Mouse (Mus musculus): Measurements from ENCODE around the gene Pif1. TPM values are rescaled to one million over a fixed set of nuclear protein-coding genes. Genes with fewer than 3 reads are reported as not detected.

The Pif1 gene
- polyA plus RNA-seq (2012; rRNA removed) = 2.2 and 2.4 TPM in 2 replicates

GRCm38 (mm10) chr9:65586406-65587269 lies at the start of gene Pif1:
Gene Pif1, plus strand, starts transcription at chr9:65587160.

GRCm38 (mm10) chr9:65579781-65580371 lies 7.1 kb upstream of the Pif1 start, which contains the start of gene Plekho2:
Gene Plekho2, minus strand, starts transcription at chr9:65580040.

GRCm38 (mm10) chr9:65629025-65629766 lies 42.2 kb downstream of the Pif1 start, which contains the start of gene Rbpms2:
Gene Rbpms2, plus strand, starts transcription at chr9:65629648.

Other genes with a start within 250 kb of the Pif1 start
- gene Pdcd7, start 241.1 kb upstream of the Pif1 start, polyA plus RNA-seq (2012; rRNA removed) = 14.4 and 15.0 TPM in 2 replicates
- 10.0 and 13.3 TPM in 2 replicates for gene Ubap1l, start 226.1 kb upstream of the Pif1 start, polyA plus RNA-seq (2012; rRNA removed)
- 0.71 and 0.73 TPM in 2 replicates for gene Kbtbd13, start 195.5 kb upstream of the Pif1 start, polyA plus RNA-seq (2012; rRNA removed)
- 6.5 and 7.2 TPM in 2 replicates for gene Rasl12, start 188.7 kb upstream of the Pif1 start, polyA plus RNA-seq (2012; rRNA removed)
- gene Slc51b, start 164.2 kb upstream of the Pif1 start, polyA plus RNA-seq (2012; rRNA removed) = not detected in 2 replicates
- 22.2 and 23.2 TPM in 2 replicates for gene Mtfmt, start 151.4 kb upstream of the Pif1 start, polyA plus RNA-seq (2012; rRNA removed)
- 45.7 and 50.9 TPM in 2 replicates for gene Spg21, start 126.2 kb upstream of the Pif1 start, polyA plus RNA-seq (2012; rRNA removed)
- gene Ankdd1a, start 67.0 kb upstream of the Pif1 start, polyA plus RNA-seq (2012; rRNA removed) = 2.4 and 2.9 TPM in 2 replicates
- 4.1 and 4.8 TPM in 2 replicates for gene Plekho2, start 7.1 kb upstream of the Pif1 start, polyA plus RNA-seq (2012; rRNA removed)
- gene Rbpms2, start 42.5 kb downstream of the Pif1 start, polyA plus RNA-seq (2012; rRNA removed) = 3.1 and 3.3 TPM in 2 replicates
- gene Oaz2, start 80.8 kb downstream of the Pif1 start, polyA plus RNA-seq (2012; rRNA removed) = 228 and 229 TPM in 2 replicates
- gene Zfp609, start 240.4 kb downstream of the Pif1 start, polyA plus RNA-seq (2012; rRNA removed) = 14.9 and 19.7 TPM in 2 replicates

Measured in central nervous system, embryonic 18 days (tissue).